In the genomic region with DNA sequence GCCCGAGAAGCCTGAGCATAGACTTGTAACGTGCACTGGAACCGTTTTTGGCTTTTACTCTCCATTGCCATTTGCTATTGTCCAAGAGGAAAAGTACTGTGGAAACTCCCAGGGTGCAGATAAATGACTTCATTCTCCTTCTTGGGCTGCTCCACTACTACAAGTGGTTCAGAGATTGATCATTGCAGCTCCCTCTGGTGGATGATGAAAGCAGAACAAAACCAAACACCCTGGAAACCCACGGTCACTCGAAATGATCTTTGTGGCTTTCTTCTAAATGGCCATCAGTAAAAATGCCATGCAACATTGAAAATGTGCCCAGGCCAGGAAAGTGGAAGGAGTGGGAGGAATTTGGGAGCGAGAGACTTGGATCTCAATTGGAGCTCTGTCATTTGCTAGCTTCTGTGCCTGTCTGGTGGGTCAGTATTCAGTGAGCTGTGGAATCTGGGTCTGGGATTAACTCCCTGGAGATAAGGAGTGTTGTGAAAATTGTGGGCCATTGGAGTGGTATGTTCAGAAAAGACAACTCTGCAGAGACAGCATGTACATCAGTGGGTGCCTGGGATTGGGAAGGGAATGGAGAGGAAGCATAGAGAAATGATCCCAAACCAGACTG, we compare ENCODE assay signal across 9 mouse cellular contexts.
DNase-seq lines count a peak whose midpoint lies in the region; ATAC-seq and TF ChIP-seq lines count a peak whose summit lies in the region.
"Had no signal": no experiment of that assay in that cellular context is flagged by ENCODE, and none has a peak within 500 bp of the region (broad histone marks: within the 10 kb centered on the region; RNA-seq: fewer than 3 reads in every experiment).

No protein-coding gene starts in this region.

- no peak overlapping the region for H3K4me3 ChIP-seq in embryonic facial prominence, embryonic 15.5 days (replicated peaks)
- no peak overlapping the region for H3K4me3 ChIP-seq in heart, embryonic 16.5 days (ENCODE audit: low read length)
- H3K4me3 ChIP-seq in kidney, postnatal 0 days (replicated peaks; ENCODE audit: low read depth, low read length): no peak overlapping the region
- no peak overlapping the region for H3K4me3 ChIP-seq in limb, embryonic 15.5 days
- no peak overlapping the region for H3K4me3 ChIP-seq in neural tube, embryonic 13.5 days
- H3K4me3 ChIP-seq: limb, embryonic 12.5 days had no signal

- no peaks in the 10 kb centered on the region for H3K27me3 ChIP-seq in embryonic facial prominence, embryonic 15.5 days
- H3K27me3 ChIP-seq in heart, embryonic 16.5 days (ENCODE audit: control insufficient read depth, insufficient read depth, low read length): no peaks in the 10 kb centered on the region
- H3K27me3 ChIP-seq in kidney, postnatal 0 days (ENCODE audit: insufficient read depth, low read length): no peaks in the 10 kb centered on the region
- H3K27me3 ChIP-seq in limb, embryonic 15.5 days: no peaks in the 10 kb centered on the region
- H3K27me3 ChIP-seq in neural tube, embryonic 13.5 days: no peaks in the 10 kb centered on the region
- H3K27me3 ChIP-seq: limb, embryonic 12.5 days had no signal

- no peak overlapping the region for H3K4me2 ChIP-seq in embryonic facial prominence, embryonic 15.5 days (replicated peaks)
- H3K4me2 ChIP-seq in heart, embryonic 16.5 days (ENCODE audit: low read depth, low read length): peak overlapping the region; percentile 52; the same call in 1 of the 2 replicates
- H3K4me2 ChIP-seq in kidney, postnatal 0 days (ENCODE audit: low read length): peak overlapping the region; percentile 27; the same call in 1 of the 2 replicates
- no peak overlapping the region for H3K4me2 ChIP-seq in limb, embryonic 15.5 days
- H3K4me2 ChIP-seq in neural tube, embryonic 13.5 days: no peak overlapping the region
- H3K4me2 ChIP-seq: limb, embryonic 12.5 days had no signal

- H3K9ac ChIP-seq in embryonic facial prominence, embryonic 15.5 days: no peak overlapping the region
- no peak overlapping the region for H3K9ac ChIP-seq in heart, embryonic 16.5 days (ENCODE audit: low read length)
- no peak overlapping the region for H3K9ac ChIP-seq in kidney, postnatal 0 days (ENCODE audit: low read depth, low read length)
- H3K9ac ChIP-seq in limb, embryonic 15.5 days: no peak overlapping the region
- no peak overlapping the region for H3K9ac ChIP-seq in neural tube, embryonic 13.5 days
- H3K9ac ChIP-seq: limb, embryonic 12.5 days had no signal

- 34% methylated on average over 6 of the region's 6 CpGs for WGBS in embryonic facial prominence, embryonic 15.5 days
- WGBS in heart, embryonic 16.5 days: 25% methylated on average over 6 of the region's 6 CpGs
- 28% methylated on average over 6 of the region's 6 CpGs for WGBS in kidney, postnatal 0 days
- WGBS in limb, embryonic 15.5 days: 26% methylated on average over 6 of the region's 6 CpGs
- WGBS in neural tube, embryonic 13.5 days: 33% methylated on average over 6 of the region's 6 CpGs

- peak; percentile 44 for DNase-seq in ES-CJ7 (ENCODE audit: low read depth, low spot score)
- DNase-seq in adrenal gland, postnatal 36 days: peak; percentile 27 to 72
- DNase-seq in kidney, postnatal 0 days (ENCODE audit: low spot score): peak; percentile 92
- no peak for DNase-seq in spleen, postnatal 14 days (ENCODE audit: low spot score in 2 of 2)

- H3K36me3 ChIP-seq in embryonic facial prominence, embryonic 15.5 days: no peaks in the 10 kb centered on the region
- H3K36me3 ChIP-seq in heart, embryonic 16.5 days (ENCODE audit: control insufficient read depth, insufficient read depth): no peaks in the 10 kb centered on the region
- H3K36me3 ChIP-seq in kidney, postnatal 0 days (ENCODE audit: insufficient read depth, low read length): no peaks in the 10 kb centered on the region
- no peaks in the 10 kb centered on the region for H3K36me3 ChIP-seq in limb, embryonic 15.5 days
- no peaks in the 10 kb centered on the region for H3K36me3 ChIP-seq in neural tube, embryonic 13.5 days
- H3K36me3 ChIP-seq: limb, embryonic 12.5 days had no signal

- H3K9me3 ChIP-seq in embryonic facial prominence, embryonic 15.5 days (replicated peaks): no peaks in the 10 kb centered on the region
- no peaks in the 10 kb centered on the region for H3K9me3 ChIP-seq in heart, embryonic 16.5 days (replicated peaks; ENCODE audit: control insufficient read depth, low read length)
- no peaks in the 10 kb centered on the region for H3K9me3 ChIP-seq in kidney, postnatal 0 days (replicated peaks; ENCODE audit: low read length)
- H3K9me3 ChIP-seq in limb, embryonic 15.5 days: no peaks in the 10 kb centered on the region
- no peaks in the 10 kb centered on the region for H3K9me3 ChIP-seq in neural tube, embryonic 13.5 days
- H3K9me3 ChIP-seq: limb, embryonic 12.5 days had no signal

- no peaks in the 10 kb centered on the region for H3K4me1 ChIP-seq in embryonic facial prominence, embryonic 15.5 days
- H3K4me1 ChIP-seq in heart, embryonic 16.5 days (ENCODE audit: control insufficient read depth, insufficient read depth, low read length): no peaks in the 10 kb centered on the region; the same call in 1 of the 2 replicates
- H3K4me1 ChIP-seq in kidney, postnatal 0 days (replicated peaks; ENCODE audit: insufficient read depth, low read length): no peaks in the 10 kb centered on the region
- peaks cover 5% of the 10 kb centered on the region; the same call in 1 of the 2 replicates for H3K4me1 ChIP-seq in limb, embryonic 15.5 days
- peaks cover 5% of the 10 kb centered on the region; the same call in 1 of the 2 replicates for H3K4me1 ChIP-seq in neural tube, embryonic 13.5 days (replicated peaks)
- H3K4me1 ChIP-seq: limb, embryonic 12.5 days had no signal

- no peak overlapping the region for H3K27ac ChIP-seq in embryonic facial prominence, embryonic 15.5 days (replicated peaks)
- H3K27ac ChIP-seq in heart, embryonic 16.5 days (ENCODE audit: low read length): no peak overlapping the region
- H3K27ac ChIP-seq in kidney, postnatal 0 days: no peak overlapping the region
- no peak overlapping the region for H3K27ac ChIP-seq in limb, embryonic 15.5 days
- H3K27ac ChIP-seq in neural tube, embryonic 13.5 days (replicated peaks): no peak overlapping the region
- H3K27ac ChIP-seq: limb, embryonic 12.5 days had no signal

- peak; percentile 89 for TF ChIP-seq CTCF in kidney, postnatal 0 days (IDR thresholded peaks at IDR 0.05; ENCODE audit: low read depth)

- peak; percentile 72; the same call in 1 of the 2 replicates for ATAC-seq in embryonic facial prominence, embryonic 15.5 days (ENCODE audit: insufficient number of reproducible peaks, low FRiP score, low TSS enrichment, low read depth)
- peak; percentile 70 for ATAC-seq in heart, embryonic 16.5 days (replicated peaks; ENCODE audit: extremely low read depth, insufficient read depth, low FRiP score)
- no peak; the same call in 1 of the 2 replicates for ATAC-seq in kidney, postnatal 0 days (replicated peaks; ENCODE audit: low FRiP score, low read depth)
- ATAC-seq in limb, embryonic 15.5 days (ENCODE audit: insufficient number of reproducible peaks, low FRiP score, low TSS enrichment, low read depth): 0 out of 2 replicates have a peak, but pooled peaks have one; percentile 69
- ATAC-seq in neural tube, embryonic 13.5 days (ENCODE audit: low read depth): peak; percentile 76

Comparison
In these comparisons a context has a peak if more than half of its experiments do, and no peak if none do; other contexts are left out.
1. DNase-seq: peak in ES-CJ7 (single experiment), adrenal gland, postnatal 36 days (2 of 2) and kidney, postnatal 0 days (single experiment); none in spleen, postnatal 14 days (0 of 2).
2. H3K4me2 ChIP-seq: peak in heart, embryonic 16.5 days (single experiment) and kidney, postnatal 0 days (single experiment); none in embryonic facial prominence, embryonic 15.5 days (single experiment), limb, embryonic 15.5 days (single experiment) and neural tube, embryonic 13.5 days (single experiment).